Mouse (Mus musculus): Measurements from ENCODE around the gene Gm11084. TPM values are rescaled to one million over a fixed set of nuclear protein-coding genes. Genes with fewer than 3 reads are reported as not detected.
"Not testable (repeated sequence)": the region's sequence is repeated elsewhere in the genome, so short reads cannot be mapped to it uniquely, and the experiment has no call there.

Gm11084 gene
- polyA plus RNA-seq (2012; ENCODE audit: insufficient read depth, low replicate concordance) = not detected in 2 replicates

DNA sequence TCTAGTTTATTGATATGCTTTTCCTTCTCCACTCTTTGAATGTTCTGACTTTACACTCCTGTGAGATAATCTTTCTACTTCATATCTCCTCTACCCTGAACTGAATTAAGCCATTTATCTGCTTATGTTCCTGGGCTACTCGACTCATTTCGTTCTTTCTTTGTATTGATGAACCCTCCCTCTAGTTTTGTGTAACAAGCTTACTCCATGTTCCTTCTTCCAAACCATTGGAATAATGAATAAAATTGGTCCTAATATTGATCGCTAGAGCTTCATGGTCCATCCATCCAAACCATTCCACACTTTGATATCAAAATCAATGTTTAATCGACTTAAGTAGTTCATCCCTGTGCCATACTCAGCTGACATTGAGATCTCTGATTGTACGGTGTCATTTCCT, at the start of gene Gm11084:
TSS of gene Gm11084 (minus strand) at position 101 of the 400 bp plus-strand sequence.
- Histone ChIP-seq H3K36me3 (replicated peaks; ENCODE audit: low read length) (peaks cover 27% of the 10 kb centered on the region), H3K9me3 (peaks cover 23% of the 10 kb centered on the region)

DNA sequence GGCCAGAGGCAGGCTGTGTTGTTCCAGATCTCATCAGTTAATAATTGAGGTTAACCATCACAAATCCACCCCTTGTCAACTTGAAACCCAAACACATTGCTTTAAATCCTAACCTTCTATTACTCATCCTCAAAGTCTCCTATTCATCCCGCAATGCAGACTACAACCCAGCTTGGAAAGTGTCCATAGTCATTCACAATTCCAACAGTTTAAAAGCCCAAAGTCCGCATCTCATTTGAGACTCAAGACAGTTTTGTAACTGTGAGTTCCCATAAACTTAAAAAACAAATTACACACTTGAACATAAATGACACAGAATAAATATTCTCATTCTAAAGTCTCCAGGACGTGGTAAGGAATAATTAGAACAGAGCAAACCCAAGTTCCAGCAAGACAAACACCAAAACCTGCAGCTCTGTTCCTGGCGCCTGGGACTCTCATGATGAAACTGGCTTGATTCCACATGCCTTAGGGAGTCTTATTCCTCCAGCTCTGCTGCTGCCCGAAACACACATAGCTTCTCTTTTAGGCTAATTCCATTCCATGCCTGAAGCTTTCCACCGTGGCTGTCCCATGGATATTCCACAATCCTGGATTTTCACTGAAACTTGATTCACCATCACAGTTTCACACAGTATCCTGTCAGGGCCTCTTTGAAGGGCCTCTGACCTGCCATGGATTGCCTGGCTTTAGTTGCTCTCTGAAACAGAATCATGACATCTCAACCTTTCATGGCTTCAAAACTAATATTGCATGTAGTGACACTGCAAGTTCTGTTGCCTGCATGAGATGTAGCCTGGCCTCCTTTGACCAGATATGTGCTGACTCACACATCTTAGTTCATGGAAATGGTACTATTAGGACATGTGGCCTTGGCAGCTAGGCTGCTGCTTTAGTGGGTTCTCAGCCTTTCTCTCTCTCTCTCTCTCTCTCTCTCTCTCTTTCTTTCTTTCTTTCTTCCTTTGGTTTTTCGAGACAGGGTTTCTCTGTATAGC, 44.8 kb upstream of the Gm11084 start:
- Histone ChIP-seq H3K27me3 (replicated peaks) (no peaks in the 10 kb centered on the region), H3K9me3 (peaks cover 14% of the 10 kb centered on the region), H3K4me3 (replicated peaks) (no peak overlapping the region), H3K4me1 (peaks cover 13% of the 10 kb centered on the region), H3K36me3 (replicated peaks; ENCODE audit: low read length) (no peaks in the 10 kb centered on the region)
- TF ChIP-seq FLI1 (IDR thresholded peaks at IDR 0.05; ENCODE audit: low read length) = no peak
- no peak for TF ChIP-seq GATA1 (IDR thresholded peaks at IDR 0.05; ENCODE audit: borderline replicate concordance, low read length)

More for the DNA sequence above, at the start of gene Gm11084:
- no peak within 1 kb of the TSS for H3K4me3 ChIP-seq (replicated peaks)
- peaks cover 16% of the 10 kb centered on the region for H3K4me1 ChIP-seq
- TF ChIP-seq GATA1 (IDR thresholded peaks at IDR 0.05; ENCODE audit: borderline replicate concordance, low read length) (no peak), FLI1 (IDR thresholded peaks at IDR 0.05; ENCODE audit: low read length) (no peak)
- no peaks in the 10 kb centered on the region for H3K27me3 ChIP-seq (replicated peaks)

GRCm38 (mm10) chr2:73029846-73030245, 43.3 kb upstream of the Gm11084 start:
- TF ChIP-seq GATA1 (IDR thresholded peaks at IDR 0.05; ENCODE audit: borderline replicate concordance, low read length) (no peak), FLI1 (IDR thresholded peaks at IDR 0.05; ENCODE audit: low read length) (no peak)
- no peak overlapping the region for H3K4me3 ChIP-seq (replicated peaks)
- no peaks in the 10 kb centered on the region for H3K27me3 ChIP-seq (replicated peaks)
- H3K4me1 ChIP-seq = peaks cover 13% of the 10 kb centered on the region
- H3K9me3 ChIP-seq = peaks cover 14% of the 10 kb centered on the region
- H3K36me3 ChIP-seq (replicated peaks; ENCODE audit: low read length) = no peaks in the 10 kb centered on the region

GRCm38 (mm10) chr2:73028019-73028418, 41.5 kb upstream of the Gm11084 start:
- Histone ChIP-seq H3K9me3 (peaks cover 14% of the 10 kb centered on the region), H3K4me1 (peaks cover 13% of the 10 kb centered on the region), H3K4me3 (replicated peaks) (no peak overlapping the region), H3K36me3 (replicated peaks; ENCODE audit: low read length) (no peaks in the 10 kb centered on the region), H3K27me3 (replicated peaks) (no peaks in the 10 kb centered on the region)
- no peak for TF ChIP-seq FLI1 (IDR thresholded peaks at IDR 0.05; ENCODE audit: low read length)
- TF ChIP-seq GATA1 (IDR thresholded peaks at IDR 0.05; ENCODE audit: borderline replicate concordance, low read length) = no peak

DNA sequence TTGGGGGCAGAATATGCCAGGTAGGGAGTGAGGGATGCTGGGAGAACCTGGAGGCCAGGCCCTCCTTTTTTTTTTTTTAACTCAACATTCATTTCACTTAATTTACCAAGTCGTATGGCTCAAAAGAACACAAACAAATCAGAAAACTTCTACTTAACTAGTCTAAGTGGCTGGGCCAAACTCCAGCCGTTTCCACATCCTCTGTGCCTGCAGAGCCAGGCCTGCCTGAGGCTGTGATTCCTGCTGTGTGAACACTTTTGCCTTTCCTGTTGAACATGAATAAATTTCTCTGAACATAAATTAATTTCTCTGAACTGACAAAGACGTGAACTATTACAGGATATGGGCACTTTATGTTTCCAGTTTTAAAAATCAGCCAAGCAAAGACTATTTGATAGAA, 40.6 kb upstream of the Gm11084 start:
- H3K36me3 ChIP-seq (replicated peaks; ENCODE audit: low read length) = no peaks in the 10 kb centered on the region
- H3K4me1 ChIP-seq = peaks cover 13% of the 10 kb centered on the region
- no peaks in the 10 kb centered on the region for H3K27me3 ChIP-seq (replicated peaks)
- H3K9me3 ChIP-seq = peaks cover 14% of the 10 kb centered on the region
- no peak for TF ChIP-seq GATA1 (IDR thresholded peaks at IDR 0.05; ENCODE audit: borderline replicate concordance, low read length)
- no peak for TF ChIP-seq FLI1 (IDR thresholded peaks at IDR 0.05; ENCODE audit: low read length)
- no peak overlapping the region for H3K4me3 ChIP-seq (replicated peaks)

- H3K4me3 ChIP-seq (replicated peaks) = no peak overlapping the region
- H3K4me1 ChIP-seq = peaks cover 8% of the 10 kb centered on the region
- H3K27me3 ChIP-seq (replicated peaks) = peaks cover 6% of the 10 kb centered on the region
- H3K9me3 ChIP-seq = peaks cover 7% of the 10 kb centered on the region
- no peak for TF ChIP-seq GATA1 (IDR thresholded peaks at IDR 0.05; ENCODE audit: borderline replicate concordance, low read length)
- TF ChIP-seq FLI1 (IDR thresholded peaks at IDR 0.05; ENCODE audit: low read length) = no peak
- H3K36me3 ChIP-seq (replicated peaks; ENCODE audit: low read length) = no peaks in the 10 kb centered on the region
Measured at GRCm38 (mm10) chr2:73023803-73024202, 37.3 kb upstream of the Gm11084 start.

DNA sequence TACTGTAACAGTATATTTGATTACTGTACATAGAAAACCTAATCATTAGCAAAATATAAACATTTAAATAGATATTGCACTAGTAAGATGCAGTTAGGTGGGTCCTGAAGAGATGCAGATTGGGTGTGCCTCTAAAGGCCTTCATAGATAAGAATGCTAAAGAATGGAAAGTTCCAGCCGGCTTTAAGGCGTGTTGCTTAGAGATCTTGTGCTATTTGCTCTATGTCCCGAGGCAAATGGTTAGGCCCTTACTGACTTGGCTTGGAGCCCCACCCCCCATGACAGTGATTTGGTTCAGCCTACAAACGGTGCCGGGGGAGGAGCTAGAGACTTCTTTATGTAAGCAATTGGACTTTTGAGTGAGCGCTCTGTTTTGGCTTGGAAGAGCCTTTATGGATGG, 34.5 kb upstream of the Gm11084 start:
- H3K4me1 ChIP-seq = peaks cover 8% of the 10 kb centered on the region

GRCm38 (mm10) chr2:73019371-73020146, 33.0 kb upstream of the Gm11084 start:
- peaks cover 8% of the 10 kb centered on the region for H3K27me3 ChIP-seq (replicated peaks)
- no peak for TF ChIP-seq FLI1 (IDR thresholded peaks at IDR 0.05; ENCODE audit: low read length)
- no peak for TF ChIP-seq GATA1 (IDR thresholded peaks at IDR 0.05; ENCODE audit: borderline replicate concordance, low read length)
- H3K4me3 ChIP-seq (replicated peaks) = no peak overlapping the region
- H3K36me3 ChIP-seq (replicated peaks; ENCODE audit: low read length) = no peaks in the 10 kb centered on the region
- H3K9me3 ChIP-seq = peaks cover 14% of the 10 kb centered on the region
- peaks cover 8% of the 10 kb centered on the region for H3K4me1 ChIP-seq

More for the DNA sequence above, 34.5 kb upstream of the Gm11084 start:
- Histone ChIP-seq H3K27me3 (replicated peaks) (peaks cover 8% of the 10 kb centered on the region), H3K9me3 (peaks cover 14% of the 10 kb centered on the region), H3K36me3 (replicated peaks; ENCODE audit: low read length) (no peaks in the 10 kb centered on the region), H3K4me3 (replicated peaks) (no peak overlapping the region)
- no peak for TF ChIP-seq GATA1 (IDR thresholded peaks at IDR 0.05; ENCODE audit: borderline replicate concordance, low read length)
- no peak for TF ChIP-seq FLI1 (IDR thresholded peaks at IDR 0.05; ENCODE audit: low read length)

GRCm38 (mm10) chr2:73014063-73014462, 27.5 kb upstream of the Gm11084 start:
- H3K9me3 ChIP-seq = peaks cover 45% of the 10 kb centered on the region
- not testable (repeated sequence) for H3K36me3 ChIP-seq (replicated peaks; ENCODE audit: low read length); H3K27me3 ChIP-seq (replicated peaks); H3K4me1 ChIP-seq; H3K4me3 ChIP-seq (replicated peaks)
